Mouse (Mus musculus): Measurements from ENCODE around the gene Ten1. TPM values are rescaled to one million over a fixed set of nuclear protein-coding genes. Genes with fewer than 3 reads are reported as not detected.
A peak's percentile ranks its signal among the peaks of the same experiment; 100 is the strongest.

The Ten1 gene
- polyA plus RNA-seq (2016; fragmentation: Nextera tagmentation; extraction: Ambion mirVana) = 57.4 and 63.1 TPM in 2 replicates

- H3K27ac ChIP-seq = peak within 1 kb of the TSS; percentile 97
- peak; percentile 99 for ATAC-seq (ENCODE audit: low FRiP score)
- H3K4me1 ChIP-seq = peaks cover 20% of the 10 kb centered on the region
- under 1% methylated on average over 56 of the region's 62 CpGs for WGBS
- H3K4me3 ChIP-seq = peak within 1 kb of the TSS; percentile 80
- peak within 1 kb of the TSS; percentile 86 for H3K9ac ChIP-seq
- no peaks in the 10 kb centered on the region for H3K36me3 ChIP-seq
- no peaks in the 10 kb centered on the region for H3K9me3 ChIP-seq (replicated peaks)
- H3K4me2 ChIP-seq (replicated peaks) = peak within 1 kb of the TSS; percentile 72
- H3K27me3 ChIP-seq = no peaks in the 10 kb centered on the region
These were observed at the start of gene Ten1, which contains the start of gene Acox1 for GRCm38 (mm10) chr11:116198639-116199531. Ten1 (plus strand) TSS chr11:116198855. Acox1 (minus strand) TSS chr11:116199045.

DNA sequence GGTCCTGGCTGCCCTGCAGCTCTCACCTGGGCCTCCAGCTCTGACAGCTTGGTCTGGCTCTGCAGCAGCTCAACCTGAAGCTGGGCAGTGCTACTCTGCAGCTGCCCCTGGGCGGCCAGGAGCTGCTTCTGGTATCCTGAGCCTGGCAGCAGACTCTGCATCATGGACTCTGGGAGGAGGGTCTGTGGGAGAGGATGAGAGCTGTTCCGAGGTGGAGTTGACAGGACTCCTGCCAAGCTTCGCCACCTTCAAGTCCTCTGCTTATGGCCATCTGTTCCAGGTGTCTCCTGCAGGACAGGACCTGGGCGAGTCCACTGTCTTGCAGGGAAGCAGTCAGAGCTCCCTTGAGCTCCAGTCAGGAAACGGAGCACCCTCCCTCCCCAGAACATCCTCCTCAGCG, 49.3 kb upstream of the Ten1 start:
- WGBS = 75% methylated on average over 6 of the region's 6 CpGs
- Histone ChIP-seq H3K4me2 (replicated peaks) (no peak overlapping the region), H3K36me3 (peaks cover 100% of the 10 kb centered on the region), H3K9me3 (replicated peaks) (no peaks in the 10 kb centered on the region), H3K9ac (no peak overlapping the region), H3K4me3 (no peak overlapping the region), H3K27ac (no peak overlapping the region), H3K27me3 (no peaks in the 10 kb centered on the region), H3K4me1 (no peaks in the 10 kb centered on the region; the same call in 1 of the 2 replicates)
- no peak for ATAC-seq (ENCODE audit: low FRiP score)

GRCm38 (mm10) chr11:116150960-116151359, 47.7 kb upstream of the Ten1 start:
- Histone ChIP-seq H3K9me3 (replicated peaks) (no peaks in the 10 kb centered on the region), H3K4me2 (replicated peaks) (no peak overlapping the region), H3K4me3 (no peak overlapping the region), H3K27ac (no peak overlapping the region), H3K4me1 (no peaks in the 10 kb centered on the region), H3K9ac (no peak overlapping the region), H3K36me3 (peaks cover 100% of the 10 kb centered on the region), H3K27me3 (no peaks in the 10 kb centered on the region)
- WGBS = 93% methylated on average over 2 of the region's 2 CpGs
- ATAC-seq (ENCODE audit: low FRiP score) = no peak

DNA sequence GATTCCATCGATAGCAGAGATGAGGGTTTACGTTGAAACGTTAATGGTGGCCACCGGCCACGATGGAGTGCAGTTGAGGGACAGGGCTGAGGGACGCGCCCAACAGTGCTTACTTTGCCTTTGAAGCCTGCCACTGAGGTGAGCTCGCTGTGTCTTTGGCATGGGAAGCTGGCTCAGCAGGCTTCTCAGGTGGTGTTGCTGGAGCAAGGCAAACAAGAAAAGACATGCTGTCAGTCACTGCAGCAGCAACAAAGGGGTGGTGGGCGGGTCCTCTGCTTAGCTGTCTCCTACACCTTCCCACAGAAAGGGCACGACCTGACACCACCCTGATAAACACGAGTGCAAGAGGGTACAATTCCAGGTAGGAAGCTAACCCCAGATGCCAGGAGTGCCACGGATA, 37.3 kb upstream of the Ten1 start:
- Histone ChIP-seq H3K9me3 (replicated peaks) (no peaks in the 10 kb centered on the region), H3K4me3 (no peak overlapping the region), H3K4me2 (replicated peaks) (no peak overlapping the region), H3K36me3 (peaks cover 81% of the 10 kb centered on the region), H3K4me1 (peaks cover 24% of the 10 kb centered on the region), H3K9ac (no peak overlapping the region), H3K27me3 (no peaks in the 10 kb centered on the region), H3K27ac (no peak overlapping the region)
- WGBS = 61% methylated on average over 12 of the region's 12 CpGs
- ATAC-seq (ENCODE audit: low FRiP score) = no peak

DNA sequence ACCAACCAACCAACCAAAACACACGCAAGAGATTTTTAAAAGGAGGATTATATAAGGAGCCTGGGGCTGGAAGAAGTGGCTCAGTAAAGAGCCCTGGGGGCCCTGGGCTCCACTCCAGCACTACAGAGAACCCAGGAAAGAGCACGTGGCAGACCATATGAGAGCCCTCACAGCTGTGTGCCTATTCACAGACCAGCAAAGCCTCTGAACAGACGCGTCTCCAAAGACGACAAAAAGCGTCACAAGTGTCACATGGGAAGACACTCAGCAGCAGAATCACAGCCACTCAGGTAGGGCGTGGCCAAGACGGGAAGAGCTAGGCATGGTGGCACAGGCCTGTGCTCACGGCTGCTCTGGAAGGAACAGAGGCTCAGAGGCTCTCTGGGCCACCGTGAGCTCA, 36.5 kb upstream of the Ten1 start:
- Histone ChIP-seq H3K9me3 (replicated peaks) (no peaks in the 10 kb centered on the region), H3K4me3 (no peak overlapping the region), H3K4me2 (replicated peaks) (no peak overlapping the region), H3K27me3 (no peaks in the 10 kb centered on the region), H3K36me3 (peaks cover 73% of the 10 kb centered on the region), H3K27ac (no peak overlapping the region), H3K9ac (no peak overlapping the region), H3K4me1 (peaks cover 33% of the 10 kb centered on the region)
- WGBS = 78% methylated on average over 10 of the region's 10 CpGs
- no peak for ATAC-seq (ENCODE audit: low FRiP score)

- WGBS = 23% methylated on average over 9 of the region's 9 CpGs
- no peaks in the 10 kb centered on the region for H3K27me3 ChIP-seq
- ATAC-seq (ENCODE audit: low FRiP score) = no peak
- no peak overlapping the region for H3K4me3 ChIP-seq
- no peak overlapping the region for H3K4me2 ChIP-seq (replicated peaks)
- H3K9ac ChIP-seq = no peak overlapping the region
- H3K4me1 ChIP-seq = peaks cover 34% of the 10 kb centered on the region
- peaks cover 65% of the 10 kb centered on the region for H3K36me3 ChIP-seq
- no peaks in the 10 kb centered on the region for H3K9me3 ChIP-seq (replicated peaks)
- H3K27ac ChIP-seq = no peak overlapping the region
These were observed 35.7 kb upstream of the Ten1 start for GRCm38 (mm10) chr11:116163002-116163401.

DNA sequence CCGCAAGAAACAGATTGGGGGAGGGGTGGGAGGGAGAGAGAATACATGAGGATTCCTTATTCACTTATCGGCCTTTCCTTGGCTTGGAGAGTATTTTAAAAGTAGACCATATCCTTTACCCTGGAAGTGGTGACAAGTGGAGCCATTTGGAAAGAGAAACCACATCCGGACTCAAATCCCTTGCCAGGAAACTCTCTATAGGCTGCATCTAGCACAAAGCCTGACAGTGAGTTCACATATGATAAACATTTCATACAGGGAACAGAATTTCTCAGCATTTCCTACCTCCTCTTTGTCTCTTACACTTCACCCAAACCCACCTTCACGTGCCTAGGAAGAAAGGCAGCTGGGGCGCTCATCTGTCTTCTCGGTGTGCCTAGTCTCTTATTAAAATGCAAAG, 31.4 kb upstream of the Ten1 start:
- H3K4me1 ChIP-seq = peaks cover 34% of the 10 kb centered on the region
- H3K27me3 ChIP-seq = no peaks in the 10 kb centered on the region
- H3K27ac ChIP-seq = peak overlapping the region; percentile 93
- peaks cover 35% of the 10 kb centered on the region for H3K36me3 ChIP-seq
- peak overlapping the region; percentile 69 for H3K4me3 ChIP-seq
- no peak for ATAC-seq (ENCODE audit: low FRiP score)
- 16% methylated on average over 6 of the region's 6 CpGs for WGBS
- peak overlapping the region; percentile 74 for H3K9ac ChIP-seq
- H3K4me2 ChIP-seq (replicated peaks) = peak overlapping the region; percentile 74
- H3K9me3 ChIP-seq (replicated peaks) = no peaks in the 10 kb centered on the region

- Histone ChIP-seq H3K4me3 (peak within 1 kb of the TSS; percentile 69), H3K36me3 (peaks cover 41% of the 10 kb centered on the region), H3K9ac (peak within 1 kb of the TSS; percentile 74), H3K4me2 (replicated peaks) (peak within 1 kb of the TSS; percentile 74), H3K27ac (peak within 1 kb of the TSS; percentile 93), H3K9me3 (replicated peaks) (no peaks in the 10 kb centered on the region), H3K27me3 (no peaks in the 10 kb centered on the region), H3K4me1 (peaks cover 27% of the 10 kb centered on the region)
- peak; percentile 98 for ATAC-seq (ENCODE audit: low FRiP score)
- under 1% methylated on average over 40 of the region's 40 CpGs for WGBS
These were observed 30.7 kb upstream of the Ten1 start, which contains the start of gene Fbf1 for GRCm38 (mm10) chr11:116167884-116168439. Fbf1 (minus strand) TSS chr11:116168166.

GRCm38 (mm10) chr11:116169214-116169613, 29.4 kb upstream of the Ten1 start:
- no peaks in the 10 kb centered on the region for H3K27me3 ChIP-seq
- H3K4me3 ChIP-seq = no peak overlapping the region
- no peak for ATAC-seq (ENCODE audit: low FRiP score)
- H3K27ac ChIP-seq = no peak overlapping the region
- H3K9me3 ChIP-seq (replicated peaks) = no peaks in the 10 kb centered on the region
- 86% methylated on average over 3 of the region's 3 CpGs for WGBS
- H3K4me1 ChIP-seq = peaks cover 22% of the 10 kb centered on the region
- no peak overlapping the region for H3K9ac ChIP-seq
- no peak overlapping the region for H3K4me2 ChIP-seq (replicated peaks)
- peaks cover 42% of the 10 kb centered on the region for H3K36me3 ChIP-seq

DNA sequence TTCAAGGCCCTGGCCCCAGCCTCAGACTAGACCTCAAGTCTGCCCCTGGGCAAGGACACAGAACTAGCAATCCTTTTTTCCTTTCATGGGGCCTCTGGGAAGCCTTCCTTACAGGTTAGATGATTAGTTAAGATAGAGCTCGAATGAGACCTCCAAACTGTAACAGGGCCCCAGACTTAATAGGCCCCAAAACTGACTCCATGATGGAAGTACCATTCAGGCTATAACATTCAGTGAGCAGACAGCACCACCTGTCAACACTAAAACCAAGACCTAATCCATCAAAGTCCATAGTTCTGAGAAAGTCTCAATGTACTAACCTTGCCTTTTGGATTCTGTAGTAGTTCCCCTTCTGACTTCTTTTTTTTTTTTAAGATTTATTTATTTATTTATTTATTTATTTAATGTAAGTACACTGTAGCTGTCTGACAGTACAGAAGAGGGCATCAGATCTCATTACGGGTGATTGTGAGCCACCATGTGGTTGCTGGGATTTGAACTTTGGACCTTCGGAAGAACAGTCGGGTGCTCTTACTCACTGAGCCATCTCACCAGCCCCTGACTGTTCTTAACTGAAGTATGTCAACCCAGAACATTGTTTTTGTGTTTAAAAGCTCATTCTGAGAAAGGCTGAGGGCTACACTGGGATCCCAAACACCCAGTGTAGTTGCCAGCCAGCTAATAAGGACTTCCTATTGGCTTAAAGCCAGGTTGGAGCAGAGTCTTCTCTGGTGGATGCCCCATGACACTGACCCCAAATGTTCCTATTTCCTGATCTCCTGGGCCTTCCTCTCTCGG, 28.5 kb upstream of the Ten1 start:
- Histone ChIP-seq H3K27me3 (no peaks in the 10 kb centered on the region), H3K4me1 (peaks cover 22% of the 10 kb centered on the region), H3K9ac (no peak overlapping the region), H3K4me2 (replicated peaks) (no peak overlapping the region), H3K4me3 (no peak overlapping the region), H3K27ac (no peak overlapping the region), H3K9me3 (replicated peaks) (no peaks in the 10 kb centered on the region), H3K36me3 (peaks cover 43% of the 10 kb centered on the region)
- no peak for ATAC-seq (ENCODE audit: low FRiP score)
- WGBS = 92% methylated on average over 5 of the region's 5 CpGs

GRCm38 (mm10) chr11:116171959-116172358, 26.7 kb upstream of the Ten1 start:
- Histone ChIP-seq H3K4me1 (peaks cover 7% of the 10 kb centered on the region), H3K36me3 (peaks cover 48% of the 10 kb centered on the region), H3K9ac (no peak overlapping the region), H3K4me3 (no peak overlapping the region), H3K9me3 (replicated peaks) (no peaks in the 10 kb centered on the region), H3K27me3 (no peaks in the 10 kb centered on the region), H3K4me2 (replicated peaks) (no peak overlapping the region), H3K27ac (no peak overlapping the region)
- no peak for ATAC-seq (ENCODE audit: low FRiP score)
- WGBS = 83% methylated on average over 2 of the region's 2 CpGs

Data from hindbrain, embryonic 12.5 days (tissue).